Mouse (Mus musculus): ENCODE results near the gene Rnf146. TPM values are rescaled to one million over a fixed set of nuclear protein-coding genes. Genes with fewer than 3 reads are reported as not detected.

The Rnf146 gene
- total RNA-seq, 2 experiments from 2014 or later = 40.0 to 42.9 TPM

GRCm38 (mm10) chr10:29302230-29302629, 60.0 kb downstream of the Rnf146 start:
- DNase-seq = no peak
- intact Hi-C loops (cut with DNase I; ENCODE audit: low total_unique reads) = no loop called here

Other genes starting within 250 kb of the Rnf146 start
- not detected for gene Soga3, start 218.6 kb downstream of the Rnf146 start, total RNA-seq (2021)
- not detected for gene Gm49353, start 163.5 kb downstream of the Rnf146 start, total RNA-seq (2021)
- gene 9330159F19Rik, start 150.8 kb downstream of the Rnf146 start, total RNA-seq (2021) = 10 to 100 TPM; 14.7 to 18.1 TPM
- 10 to 100 TPM; 26.1 to 27.1 TPM for gene Echdc1, start 49.3 kb downstream of the Rnf146 start, total RNA-seq (2021)
- gene Rspo3, start 173.4 kb upstream of the Rnf146 start, total RNA-seq (2021) = 1 to 10 TPM; 1.8 to 4.8 TPM

Measured in gastrocnemius, postnatal 14 days (tissue).